Mouse (Mus musculus) testis, adult 2 months (tissue): Measurements from ENCODE around the gene Paxbp1. TPM values are rescaled to one million over a fixed set of nuclear protein-coding genes. Genes with fewer than 3 reads are reported as not detected.

Source experiments
- H3K27ac ChIP-seq: fragments of 200-500 bp; 2 replicates; pipeline ENCODE4 v1.5.1; 2012; ENCODE audit warnings: low read depth, low read length; ENCODE audit not compliant: control insufficient read depth, insufficient read depth
- H3K27me3 ChIP-seq: fragments of 200-500 bp; 2 replicates; pipeline ENCODE4 v1.6.1; 2012; ENCODE audit warnings: mild to moderate bottlenecking, low read length, moderate library complexity; ENCODE audit not compliant: control insufficient read depth, insufficient read depth
- H3K36me3 ChIP-seq: fragments of 200-500 bp; 2 replicates; pipeline ENCODE4 v1.6.1; 2012; ENCODE audit warnings: mild to moderate bottlenecking, low read length; ENCODE audit not compliant: control insufficient read depth, insufficient read depth
- H3K4me1 ChIP-seq: fragments of 200-500 bp; 2 replicates; pipeline ENCODE4 v1.6.1; 2012; ENCODE audit warnings: low read length; ENCODE audit not compliant: control insufficient read depth, insufficient read depth
- H3K4me3 ChIP-seq: fragments of 200-500 bp; 2 replicates; pipeline ENCODE4 v1.5.1; 2012; ENCODE audit warnings: low read depth, mild to moderate bottlenecking, low read length, moderate library complexity, mixed read lengths; ENCODE audit not compliant: control insufficient read depth
- CTCF ChIP-seq: fragments of 200-500 bp; IDR thresholded peaks from 2 replicates; pipeline ENCODE4 v1.5.1; 2012; ENCODE audit warnings: low read depth, mild to moderate bottlenecking, inconsistent platforms, low read length, moderate library complexity; ENCODE audit not compliant: control insufficient read depth, insufficient read depth, insufficient replicate concordance
- POLR2A ChIP-seq: fragments of 200-500 bp; IDR thresholded peaks from 2 replicates; pipeline ENCODE4 v1.6.1; 2012; ENCODE audit warnings: low read depth, mild to moderate bottlenecking, inconsistent platforms, low read length, moderate library complexity; ENCODE audit not compliant: control insufficient read depth
- polyA plus RNA-seq: library from polyadenylated mRNA; depleted of rRNA; stranded (reverse); fragments of >200 nt; gene quantifications from 2 replicates; pipeline ENCODE4 v1.2.3, GENCODE M21; 2012; rRNA removed

The Paxbp1 gene
- polyA plus RNA-seq, 1 experiment = 19.9 TPM

DNA sequence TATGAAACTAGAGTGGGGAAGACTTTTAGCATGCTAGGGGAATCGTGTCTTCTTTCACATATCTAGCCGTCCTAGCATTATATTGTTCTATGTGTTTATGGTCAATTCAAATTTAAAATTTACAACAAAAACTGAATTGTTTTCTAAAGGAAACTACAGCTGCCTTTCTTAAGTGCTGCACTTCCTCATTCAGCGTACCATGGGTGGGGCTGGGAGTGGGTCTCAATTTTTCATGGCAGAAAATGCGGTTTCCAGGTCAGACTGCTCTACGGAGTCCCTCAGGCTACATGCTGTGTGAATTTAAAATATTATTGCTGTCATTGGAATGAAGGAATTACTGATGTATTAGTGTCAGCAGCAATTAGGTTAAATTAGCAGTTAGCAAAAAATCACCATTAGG, 48.8 kb downstream of the Paxbp1 start:
- H3K27ac ChIP-seq = no peak overlapping the region
- no peaks in the 10 kb centered on the region for H3K36me3 ChIP-seq
- no peaks in the 10 kb centered on the region for H3K4me1 ChIP-seq
- TF ChIP-seq POLR2A (no peak), CTCF (no peak)
- H3K27me3 ChIP-seq = no peaks in the 10 kb centered on the region
- H3K4me3 ChIP-seq = no peak overlapping the region

DNA sequence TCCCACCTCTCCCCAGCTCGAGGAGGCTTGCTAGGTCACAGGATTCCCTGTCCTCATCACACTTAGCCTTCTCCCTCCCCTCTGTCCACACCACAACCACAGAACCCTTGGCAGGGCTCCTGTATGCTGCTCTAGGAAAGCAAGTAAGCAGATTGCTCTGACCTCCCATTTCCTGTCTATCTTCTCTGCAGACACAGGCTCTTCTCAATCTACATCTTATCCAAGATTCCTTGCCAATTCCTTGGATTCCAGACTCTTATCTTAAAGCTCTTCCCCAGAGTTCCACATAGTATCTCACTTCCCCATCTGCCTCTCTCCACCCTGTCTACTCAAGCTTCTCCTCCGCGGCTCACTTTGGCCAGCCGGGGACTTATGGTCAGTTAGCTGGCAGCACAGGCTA, 49.3 kb downstream of the Paxbp1 start:
- Histone ChIP-seq H3K27me3 (no peaks in the 10 kb centered on the region), H3K4me3 (no peak overlapping the region), H3K27ac (no peak overlapping the region), H3K4me1 (no peaks in the 10 kb centered on the region), H3K36me3 (no peaks in the 10 kb centered on the region)
- no peak for TF ChIP-seq CTCF
- no peak for TF ChIP-seq POLR2A

DNA sequence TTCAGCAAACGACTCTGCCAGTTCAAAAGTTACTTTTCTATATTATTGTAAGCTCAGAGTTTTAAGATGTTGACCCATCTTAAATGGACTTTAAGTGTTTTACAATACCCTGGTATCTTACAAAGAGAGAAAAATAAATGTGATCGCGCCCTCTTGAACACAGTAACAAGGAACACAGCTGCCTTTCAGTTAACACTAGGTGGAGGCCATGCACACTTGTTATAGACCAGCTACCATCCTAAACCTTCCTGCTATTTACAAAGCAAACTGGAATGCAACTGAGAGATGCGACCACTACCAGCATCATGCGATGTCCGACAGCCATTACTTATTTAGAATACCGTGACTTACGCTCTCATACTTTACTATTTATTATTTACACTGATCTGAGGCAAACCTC, 55.2 kb downstream of the Paxbp1 start:
- Histone ChIP-seq H3K4me1 (no peaks in the 10 kb centered on the region), H3K27ac (no peak overlapping the region), H3K36me3 (peaks cover 1% of the 10 kb centered on the region; the same call in 1 of the 2 replicates), H3K27me3 (no peaks in the 10 kb centered on the region), H3K4me3 (no peak overlapping the region)
- TF ChIP-seq POLR2A (no peak), CTCF (no peak)

DNA sequence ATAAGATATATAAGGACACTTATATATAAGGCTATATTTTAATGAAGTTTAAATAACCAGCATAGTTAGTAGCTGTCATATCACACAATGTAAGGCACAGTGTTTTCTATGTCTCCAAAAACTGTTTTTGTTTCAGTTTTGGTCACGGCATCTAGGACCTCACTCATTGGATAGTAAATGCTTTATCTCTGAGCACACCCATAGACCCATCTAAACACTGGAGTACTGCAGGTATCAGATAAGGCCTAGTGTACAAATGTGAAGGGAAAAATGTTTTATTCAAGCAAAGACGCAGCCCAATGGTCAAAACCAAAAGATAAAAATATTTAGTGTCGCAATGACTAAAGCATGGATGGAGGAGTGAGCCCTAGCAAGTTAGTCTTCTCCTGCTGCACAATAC, 55.7 kb downstream of the Paxbp1 start:
- Histone ChIP-seq H3K27ac (no peak overlapping the region), H3K27me3 (no peaks in the 10 kb centered on the region), H3K4me3 (no peak overlapping the region), H3K36me3 (peaks cover 1% of the 10 kb centered on the region; the same call in 1 of the 2 replicates), H3K4me1 (no peaks in the 10 kb centered on the region)
- no peak for TF ChIP-seq POLR2A
- no peak for TF ChIP-seq CTCF

DNA sequence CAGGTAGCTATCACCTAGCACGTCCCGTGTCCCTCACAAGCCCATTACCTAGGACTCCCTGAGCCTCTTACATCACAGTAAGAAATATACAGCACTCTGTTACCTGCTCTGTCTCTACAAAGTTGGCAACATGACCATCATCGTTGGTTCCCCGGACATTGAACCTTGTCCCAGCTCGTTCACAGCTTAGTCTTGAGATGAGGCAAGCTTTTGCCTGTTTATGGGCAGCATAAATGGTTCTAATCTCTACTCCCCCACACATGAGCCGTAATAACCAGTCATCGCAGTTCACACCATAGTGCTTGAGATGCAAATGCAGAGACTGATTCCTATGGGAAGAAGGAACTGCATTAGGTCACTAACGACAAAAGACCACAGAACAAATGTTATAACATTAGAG, 56.3 kb downstream of the Paxbp1 start:
- Histone ChIP-seq H3K4me3 (no peak overlapping the region), H3K36me3 (peaks cover 1% of the 10 kb centered on the region; the same call in 1 of the 2 replicates), H3K4me1 (no peaks in the 10 kb centered on the region), H3K27me3 (no peaks in the 10 kb centered on the region), H3K27ac (no peak overlapping the region)
- TF ChIP-seq CTCF (no peak), POLR2A (no peak)

DNA sequence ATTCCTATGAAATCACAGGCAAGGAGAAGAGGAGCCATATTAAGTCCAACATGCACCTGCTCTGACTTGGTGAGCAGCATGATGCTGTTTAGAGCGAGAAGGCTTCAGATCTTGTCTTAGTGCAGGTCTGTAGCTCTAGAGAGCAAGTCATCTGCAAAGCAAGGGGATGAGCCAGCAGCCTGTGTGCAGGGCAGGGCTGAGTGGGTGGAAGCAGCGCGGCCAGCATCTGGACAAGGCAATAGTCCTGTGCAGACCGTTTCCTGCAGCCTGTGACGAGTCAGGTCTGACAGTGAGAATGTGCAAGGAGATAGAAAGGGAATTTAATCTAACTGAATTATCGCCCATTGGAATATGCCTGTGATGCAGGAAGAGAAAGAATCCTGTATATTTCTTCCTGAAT, 73.3 kb downstream of the Paxbp1 start:
- no peak for TF ChIP-seq POLR2A
- Histone ChIP-seq H3K27ac (no peak overlapping the region), H3K36me3 (peaks cover 3% of the 10 kb centered on the region), H3K4me3 (no peak overlapping the region), H3K27me3 (no peaks in the 10 kb centered on the region), H3K4me1 (no peaks in the 10 kb centered on the region)

DNA sequence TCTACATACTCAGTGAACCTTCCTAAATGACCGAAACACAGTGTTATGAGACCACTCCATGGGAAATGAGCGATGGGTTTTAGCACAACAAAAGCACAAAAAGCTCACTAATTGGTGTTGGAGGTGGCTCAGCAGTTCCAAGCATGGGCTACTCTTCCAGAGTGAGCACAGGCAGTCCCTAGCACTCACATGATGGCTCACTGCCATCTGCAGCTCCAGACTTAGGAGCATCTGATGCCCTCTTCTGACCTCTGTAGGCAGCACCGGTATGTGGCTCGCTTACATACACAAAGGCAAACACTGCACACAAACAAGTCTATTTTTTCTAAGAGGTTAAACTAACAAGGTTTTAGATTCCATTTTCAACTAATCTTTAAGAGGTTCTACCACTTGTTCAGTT, 78.1 kb downstream of the Paxbp1 start:
- no peaks in the 10 kb centered on the region; the same call in 1 of the 2 replicates for H3K36me3 ChIP-seq
- no peaks in the 10 kb centered on the region for H3K27me3 ChIP-seq
- H3K4me3 ChIP-seq = no peak overlapping the region
- TF ChIP-seq POLR2A (no peak), CTCF (no peak)
- H3K4me1 ChIP-seq = no peaks in the 10 kb centered on the region
- no peak overlapping the region for H3K27ac ChIP-seq

DNA sequence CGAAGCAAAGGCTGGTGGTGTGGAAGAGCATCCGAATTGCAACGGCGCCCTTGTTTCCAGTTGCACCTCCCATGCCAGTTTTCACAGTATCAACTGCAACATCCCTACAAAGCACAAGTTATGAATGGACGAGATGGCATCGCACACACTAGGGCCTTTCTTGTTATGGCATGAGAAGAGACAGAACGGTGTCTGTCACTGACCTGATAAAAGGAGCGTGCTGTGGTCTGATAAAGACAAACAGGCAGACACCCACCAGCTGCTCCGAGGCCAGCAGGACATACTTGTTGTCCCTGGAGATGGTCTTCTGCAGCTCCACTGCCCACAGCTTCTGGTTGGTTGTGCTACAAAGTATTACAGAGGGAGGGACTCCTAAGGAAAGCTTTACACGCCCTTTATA, 80.0 kb downstream of the Paxbp1 start:
- Histone ChIP-seq H3K27ac (no peak overlapping the region), H3K4me3 (no peak overlapping the region), H3K4me1 (no peaks in the 10 kb centered on the region), H3K36me3 (no peaks in the 10 kb centered on the region; the same call in 1 of the 2 replicates), H3K27me3 (no peaks in the 10 kb centered on the region)
- no peak for TF ChIP-seq CTCF
- TF ChIP-seq POLR2A = no peak

Other genes starting within 250 kb of the Paxbp1 start
- 20.0 and 21.1 TPM in 2 replicates for gene Urb1, start 234.1 kb downstream of the Paxbp1 start, polyA plus RNA-seq
- gene Eva1c, start 217.8 kb downstream of the Paxbp1 start, polyA plus RNA-seq = 40.0 and 43.5 TPM in 2 replicates
- 105 and 127 TPM in 2 replicates for gene Cfap298, start 109.4 kb downstream of the Paxbp1 start, polyA plus RNA-seq
- gene Synj1, start 33.2 kb downstream of the Paxbp1 start, polyA plus RNA-seq = 15.5 and 18.9 TPM in 2 replicates
- 37.7 and 38.8 TPM in 2 replicates for gene 4932438H23Rik, start 50.6 kb upstream of the Paxbp1 start, polyA plus RNA-seq
- not detected in 2 replicates for gene Olig2, start 180.9 kb upstream of the Paxbp1 start, polyA plus RNA-seq
- gene Olig1, start 225.2 kb upstream of the Paxbp1 start, polyA plus RNA-seq = 3.2 and 3.3 TPM in 2 replicates